Mouse (Mus musculus): ENCODE results near the gene Stox2. TPM values are rescaled to one million over a fixed set of nuclear protein-coding genes. Genes with fewer than 3 reads are reported as not detected.
A peak's percentile ranks its signal among the peaks of the same experiment; 100 is the strongest.

Gene Stox2
- polyA plus RNA-seq, 1 experiment, result 2.2 TPM

DNA sequence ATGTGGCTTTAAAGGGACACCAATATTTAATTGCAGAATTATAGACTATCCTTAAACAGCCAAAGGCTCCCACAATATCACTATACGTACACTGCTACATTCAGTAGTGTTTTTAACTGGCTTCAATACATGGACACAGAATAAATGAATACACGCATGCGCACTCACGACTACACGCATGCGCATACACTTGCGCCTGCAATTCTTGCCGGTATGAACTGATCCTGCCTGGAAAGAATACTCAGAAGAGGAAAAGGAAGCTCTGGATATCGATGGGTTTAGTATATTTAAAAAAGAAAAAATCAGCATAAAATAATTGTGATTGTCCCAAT, 100.4 kb downstream of the Stox2 start:
- Histone ChIP-seq H3K4me1 (ENCODE audit: control insufficient read depth, insufficient read depth, low read length) (no peaks in the 10 kb centered on the region), H3K27ac (ENCODE audit: insufficient read depth, low read depth, low read length) (no peak overlapping the region), H3K4me3 (ENCODE audit: insufficient read depth, low read depth, low read length) (no peak overlapping the region), H3K36me3 (ENCODE audit: control insufficient read depth, insufficient read depth, low read length) (no peaks in the 10 kb centered on the region), H3K27me3 (replicated peaks; ENCODE audit: control insufficient read depth, insufficient read depth, low read length) (no peaks in the 10 kb centered on the region)
- WGBS, result 83% methylated on average over 9 of the region's 9 CpGs
- no peak for DNase-seq
- TF ChIP-seq CTCF (conservative IDR thresholded peaks at IDR 0.05; ENCODE audit: insufficient read depth, insufficient read length, low read depth, low read length) (no peak), POLR2A (IDR thresholded peaks at IDR 0.05; ENCODE audit: low read depth, low read length) (no peak)

DNA sequence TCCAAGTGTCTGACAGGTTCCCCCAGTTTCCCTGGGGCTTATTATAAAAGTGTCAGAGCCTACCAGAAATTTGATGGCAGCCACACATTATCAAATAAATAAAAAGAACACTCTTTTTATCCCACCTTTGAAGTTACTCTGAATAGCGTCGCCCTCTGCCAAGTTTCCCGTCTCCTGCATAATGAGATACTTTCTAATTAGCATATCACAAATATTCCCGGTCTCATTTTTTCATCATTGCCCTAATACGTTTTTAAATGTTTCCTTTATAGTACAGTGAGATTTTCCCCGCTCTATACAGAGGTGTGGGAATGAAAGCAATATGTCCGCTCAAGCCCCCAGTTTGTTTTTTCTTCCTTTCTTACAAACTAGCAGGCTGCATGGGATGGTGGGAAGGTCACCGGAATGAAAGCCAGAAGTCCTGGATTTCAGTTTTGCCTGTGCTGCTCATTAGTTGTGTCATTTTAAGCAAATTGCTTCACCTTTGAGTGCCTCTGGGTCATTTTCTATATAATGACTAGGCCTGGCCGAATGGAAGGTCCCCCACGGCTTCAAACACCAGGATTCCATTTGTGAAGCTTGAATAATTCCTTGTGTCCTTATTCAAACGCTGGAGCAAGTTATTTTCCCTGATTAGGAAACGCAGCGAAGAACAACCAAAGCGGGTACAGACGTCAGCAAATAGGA, 100.9 kb downstream of the Stox2 start:
- peak; percentile 42 for DNase-seq
- Histone ChIP-seq H3K27ac (ENCODE audit: insufficient read depth, low read depth, low read length) (peak overlapping the region; percentile 12; the same call in 1 of the 2 replicates), H3K27me3 (replicated peaks; ENCODE audit: control insufficient read depth, insufficient read depth, low read length) (no peaks in the 10 kb centered on the region), H3K4me3 (ENCODE audit: insufficient read depth, low read depth, low read length) (no peak overlapping the region), H3K4me1 (ENCODE audit: control insufficient read depth, insufficient read depth, low read length) (no peaks in the 10 kb centered on the region), H3K36me3 (ENCODE audit: control insufficient read depth, insufficient read depth, low read length) (no peaks in the 10 kb centered on the region)
- WGBS, result 42% methylated on average over 15 of the region's 15 CpGs
- no peak for TF ChIP-seq CTCF (conservative IDR thresholded peaks at IDR 0.05; ENCODE audit: insufficient read depth, insufficient read length, low read depth, low read length)
- TF ChIP-seq POLR2A (IDR thresholded peaks at IDR 0.05; ENCODE audit: low read depth, low read length), result no peak

DNA sequence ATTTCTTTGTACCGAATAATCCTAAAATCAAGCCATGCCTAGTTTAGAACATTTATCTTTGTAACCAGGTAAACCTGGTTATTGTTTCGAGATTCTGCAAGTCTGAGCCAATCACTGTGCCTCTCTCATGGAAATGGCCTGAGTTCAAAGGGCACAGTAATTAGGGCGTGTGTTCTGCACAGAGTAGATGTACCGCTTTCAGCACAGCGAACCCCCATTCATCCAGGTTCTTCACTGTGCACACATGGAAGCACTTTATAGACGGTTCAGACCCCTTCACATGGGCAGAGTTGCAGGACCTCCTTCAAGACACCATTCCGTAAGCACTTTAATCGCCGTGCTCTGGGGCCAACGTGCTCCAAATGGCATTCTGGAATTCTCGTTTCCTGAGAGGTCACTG, 104.7 kb downstream of the Stox2 start:
- no peak for DNase-seq
- H3K36me3 ChIP-seq (ENCODE audit: control insufficient read depth, insufficient read depth, low read length), result no peaks in the 10 kb centered on the region
- no peaks in the 10 kb centered on the region for H3K4me1 ChIP-seq (ENCODE audit: control insufficient read depth, insufficient read depth, low read length)
- H3K27me3 ChIP-seq (replicated peaks; ENCODE audit: control insufficient read depth, insufficient read depth, low read length), result no peaks in the 10 kb centered on the region
- no peak overlapping the region for H3K27ac ChIP-seq (ENCODE audit: insufficient read depth, low read depth, low read length)
- TF ChIP-seq POLR2A (IDR thresholded peaks at IDR 0.05; ENCODE audit: low read depth, low read length), result no peak
- TF ChIP-seq CTCF (conservative IDR thresholded peaks at IDR 0.05; ENCODE audit: insufficient read depth, insufficient read length, low read depth, low read length), result no peak
- no peak overlapping the region for H3K4me3 ChIP-seq (ENCODE audit: insufficient read depth, low read depth, low read length)
- 53% methylated on average over 11 of the region's 11 CpGs for WGBS

- no peak for TF ChIP-seq CTCF (conservative IDR thresholded peaks at IDR 0.05; ENCODE audit: insufficient read depth, insufficient read length, low read depth, low read length)
- TF ChIP-seq POLR2A (IDR thresholded peaks at IDR 0.05; ENCODE audit: low read depth, low read length), result no peak
- H3K4me1 ChIP-seq (ENCODE audit: control insufficient read depth, insufficient read depth, low read length), result 0 out of 2 replicates have a peak, but pooled peaks cover 4% of the 10 kb centered on the region
- 53% methylated on average over 3 of the region's 3 CpGs for WGBS
- no peaks in the 10 kb centered on the region for H3K36me3 ChIP-seq (ENCODE audit: control insufficient read depth, insufficient read depth, low read length)
- DNase-seq, result no peak
- H3K27me3 ChIP-seq (replicated peaks; ENCODE audit: control insufficient read depth, insufficient read depth, low read length), result no peaks in the 10 kb centered on the region
- H3K27ac ChIP-seq (ENCODE audit: insufficient read depth, low read depth, low read length), result no peak overlapping the region
- H3K4me3 ChIP-seq (ENCODE audit: insufficient read depth, low read depth, low read length), result no peak overlapping the region
Measured at GRCm38 (mm10) chr8:47338691-47339323, 107.4 kb downstream of the Stox2 start.

DNA sequence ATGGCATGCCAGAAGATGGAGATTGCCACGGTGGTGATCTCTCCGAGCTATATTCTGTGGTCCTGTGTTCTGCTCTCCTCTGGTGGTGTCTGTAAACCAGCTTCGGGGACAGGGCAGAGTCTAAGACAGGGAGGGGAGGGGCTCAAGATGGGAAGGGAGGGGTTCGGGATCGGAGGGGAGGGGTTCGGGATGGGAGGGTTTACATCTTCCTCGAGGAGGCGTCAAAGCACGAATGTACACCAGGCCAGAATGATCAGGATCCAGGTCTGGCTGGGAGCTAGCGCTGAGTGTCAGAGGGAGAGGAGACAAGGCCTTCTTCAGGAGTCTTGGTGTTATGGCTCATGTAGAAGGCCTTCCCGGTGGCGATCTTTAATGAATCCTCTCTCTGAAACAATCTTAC, 109.7 kb downstream of the Stox2 start:
- H3K27ac ChIP-seq (ENCODE audit: insufficient read depth, low read depth, low read length), result no peak overlapping the region
- H3K4me1 ChIP-seq (ENCODE audit: control insufficient read depth, insufficient read depth, low read length), result 0 out of 2 replicates have a peak, but pooled peaks cover 4% of the 10 kb centered on the region
- H3K4me3 ChIP-seq (ENCODE audit: insufficient read depth, low read depth, low read length), result no peak overlapping the region
- WGBS, result 92% methylated on average over 12 of the region's 12 CpGs
- no peak for DNase-seq
- TF ChIP-seq POLR2A (IDR thresholded peaks at IDR 0.05; ENCODE audit: low read depth, low read length) (no peak), CTCF (conservative IDR thresholded peaks at IDR 0.05; ENCODE audit: insufficient read depth, insufficient read length, low read depth, low read length) (no peak)
- no peaks in the 10 kb centered on the region for H3K36me3 ChIP-seq (ENCODE audit: control insufficient read depth, insufficient read depth, low read length)
- no peaks in the 10 kb centered on the region for H3K27me3 ChIP-seq (replicated peaks; ENCODE audit: control insufficient read depth, insufficient read depth, low read length)

- Histone ChIP-seq H3K27me3 (replicated peaks; ENCODE audit: control insufficient read depth, insufficient read depth, low read length) (no peaks in the 10 kb centered on the region), H3K27ac (ENCODE audit: insufficient read depth, low read depth, low read length) (no peak overlapping the region), H3K36me3 (ENCODE audit: control insufficient read depth, insufficient read depth, low read length) (no peaks in the 10 kb centered on the region), H3K4me1 (ENCODE audit: control insufficient read depth, insufficient read depth, low read length) (0 out of 2 replicates have a peak, but pooled peaks cover 4% of the 10 kb centered on the region), H3K4me3 (ENCODE audit: insufficient read depth, low read depth, low read length) (no peak overlapping the region)
- TF ChIP-seq CTCF (conservative IDR thresholded peaks at IDR 0.05; ENCODE audit: insufficient read depth, insufficient read length, low read depth, low read length) (no peak), POLR2A (IDR thresholded peaks at IDR 0.05; ENCODE audit: low read depth, low read length) (no peak)
- no peak for DNase-seq
- WGBS, result 95% methylated on average over 4 of the region's 4 CpGs
Measured at GRCm38 (mm10) chr8:47335940-47336339, 110.2 kb downstream of the Stox2 start.

DNA sequence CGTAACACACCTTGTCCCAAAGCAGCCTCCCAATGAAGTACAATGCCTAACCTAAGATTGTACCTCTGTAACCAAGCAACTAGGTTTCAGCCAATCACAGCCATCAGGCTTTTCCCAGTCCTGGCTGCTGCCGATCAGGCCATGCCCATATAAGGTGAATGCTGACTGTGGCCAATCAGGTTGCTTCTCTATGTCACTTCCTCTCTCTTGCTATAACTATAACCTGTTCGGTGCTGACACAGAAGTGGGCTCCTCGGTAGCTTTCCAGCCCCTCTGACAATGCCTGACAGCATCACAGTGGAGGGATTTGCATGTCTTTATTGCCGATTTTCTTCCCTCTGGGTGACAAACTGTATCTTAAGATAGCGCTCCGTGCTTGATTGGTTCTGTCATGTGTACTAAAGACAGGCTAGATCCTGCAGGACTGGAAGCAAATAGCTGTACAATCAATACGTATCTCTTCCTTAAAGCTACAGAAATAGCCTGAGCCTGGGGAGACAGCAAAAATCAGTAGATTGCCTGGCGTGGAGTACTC, 111.9 kb downstream of the Stox2 start:
- H3K4me1 ChIP-seq (ENCODE audit: control insufficient read depth, insufficient read depth, low read length), result 0 out of 2 replicates have a peak, but pooled peaks cover 4% of the 10 kb centered on the region
- peak overlapping the region; percentile 54 for H3K4me3 ChIP-seq (ENCODE audit: insufficient read depth, low read depth, low read length)
- peak; percentile 53 for DNase-seq
- H3K36me3 ChIP-seq (ENCODE audit: control insufficient read depth, insufficient read depth, low read length), result no peaks in the 10 kb centered on the region
- WGBS, result 65% methylated on average over 9 of the region's 9 CpGs
- TF ChIP-seq POLR2A (IDR thresholded peaks at IDR 0.05; ENCODE audit: low read depth, low read length), result no peak
- TF ChIP-seq CTCF (conservative IDR thresholded peaks at IDR 0.05; ENCODE audit: insufficient read depth, insufficient read length, low read depth, low read length), result no peak
- H3K27ac ChIP-seq (ENCODE audit: insufficient read depth, low read depth, low read length), result peak overlapping the region; percentile 66; the same call in 1 of the 2 replicates
- H3K27me3 ChIP-seq (replicated peaks; ENCODE audit: control insufficient read depth, insufficient read depth, low read length), result no peaks in the 10 kb centered on the region
